Mouse (Mus musculus): ENCODE data around the gene Trim30b. TPM values are rescaled to one million over a fixed set of nuclear protein-coding genes. Genes with fewer than 3 reads are reported as not detected.

The Trim30b gene
- polyA plus RNA-seq (2015; fragmentation: Illumina TruSeq; extraction: RNeasy Lipid Tissue Mini Kit (QIAGEN cat#74804); ENCODE audit: insufficient read depth, low read depth, low replicate concordance), result not detected

GRCm38 (mm10) chr7:104369736-104370414, at the start of gene Trim30b:
Gene Trim30b, minus strand, starts transcription at chr7:104369884.

GRCm38 (mm10) chr7:104400698-104401097, 31.0 kb upstream of the Trim30b start, which contains the start of gene Trim30c:
Gene Trim30c, minus strand, starts transcription at chr7:104400837.

GRCm38 (mm10) chr7:104352717-104353599, 16.7 kb downstream of the Trim30b start, which contains the start of gene Trim12c:
Gene Trim12c, minus strand, starts transcription at chr7:104353362.

GRCm38 (mm10) chr7:104329171-104329570, 40.5 kb downstream of the Trim30b start, which contains the start of gene Trim34b:
Gene Trim34b, plus strand, starts transcription at chr7:104329471.

GRCm38 (mm10) chr7:104315369-104316080, 54.2 kb downstream of the Trim30b start, which contains the start of gene Trim12a:
Gene Trim12a, minus strand, starts transcription at chr7:104315466.

Other genes with a start within 250 kb of the Trim30b start
- gene Ubqln5, start 240.1 kb downstream of the Trim30b start, polyA plus RNA-seq (2015; fragmentation: Illumina TruSeq; extraction: RNeasy Lipid Tissue Mini Kit (QIAGEN cat#74804); ENCODE audit: insufficient read depth, low read depth, low replicate concordance), result not detected
- not detected for gene Olfr643, start 232.5 kb downstream of the Trim30b start, polyA plus RNA-seq (2015; fragmentation: Illumina TruSeq; extraction: RNeasy Lipid Tissue Mini Kit (QIAGEN cat#74804); ENCODE audit: insufficient read depth, low read depth, low replicate concordance)
- gene Ubqln3, start 226.6 kb downstream of the Trim30b start, polyA plus RNA-seq (2015; fragmentation: Illumina TruSeq; extraction: RNeasy Lipid Tissue Mini Kit (QIAGEN cat#74804); ENCODE audit: insufficient read depth, low read depth, low replicate concordance), result not detected
- not detected for gene Ubqlnl, start 219.3 kb downstream of the Trim30b start, polyA plus RNA-seq (2015; fragmentation: Illumina TruSeq; extraction: RNeasy Lipid Tissue Mini Kit (QIAGEN cat#74804); ENCODE audit: insufficient read depth, low read depth, low replicate concordance)
- not detected for gene Olfm5, start 205.1 kb downstream of the Trim30b start, polyA plus RNA-seq (2015; fragmentation: Illumina TruSeq; extraction: RNeasy Lipid Tissue Mini Kit (QIAGEN cat#74804); ENCODE audit: insufficient read depth, low read depth, low replicate concordance)
- gene Olfr648, start 186.5 kb downstream of the Trim30b start, polyA plus RNA-seq (2015; fragmentation: Illumina TruSeq; extraction: RNeasy Lipid Tissue Mini Kit (QIAGEN cat#74804); ENCODE audit: insufficient read depth, low read depth, low replicate concordance), result 0.28 TPM
- gene Olfr649, start 173.9 kb downstream of the Trim30b start, polyA plus RNA-seq (2015; fragmentation: Illumina TruSeq; extraction: RNeasy Lipid Tissue Mini Kit (QIAGEN cat#74804); ENCODE audit: insufficient read depth, low read depth, low replicate concordance), result not detected
- gene Trim6, start 151.1 kb downstream of the Trim30b start, polyA plus RNA-seq (2015; fragmentation: Illumina TruSeq; extraction: RNeasy Lipid Tissue Mini Kit (QIAGEN cat#74804); ENCODE audit: insufficient read depth, low read depth, low replicate concordance), result not detected
- 2.8 TPM for gene Trim34a, start 125.4 kb downstream of the Trim30b start, polyA plus RNA-seq (2015; fragmentation: Illumina TruSeq; extraction: RNeasy Lipid Tissue Mini Kit (QIAGEN cat#74804); ENCODE audit: insufficient read depth, low read depth, low replicate concordance)
- gene Trim5, start 81.8 kb downstream of the Trim30b start, polyA plus RNA-seq (2015; fragmentation: Illumina TruSeq; extraction: RNeasy Lipid Tissue Mini Kit (QIAGEN cat#74804); ENCODE audit: insufficient read depth, low read depth, low replicate concordance), result 0.42 TPM
- 10.1 TPM for gene Trim12a, start 54.4 kb downstream of the Trim30b start, polyA plus RNA-seq (2015; fragmentation: Illumina TruSeq; extraction: RNeasy Lipid Tissue Mini Kit (QIAGEN cat#74804); ENCODE audit: insufficient read depth, low read depth, low replicate concordance)
- not detected for gene Trim34b, start 40.4 kb downstream of the Trim30b start, polyA plus RNA-seq (2015; fragmentation: Illumina TruSeq; extraction: RNeasy Lipid Tissue Mini Kit (QIAGEN cat#74804); ENCODE audit: insufficient read depth, low read depth, low replicate concordance)
- 2.9 TPM for gene Trim12c, start 16.5 kb downstream of the Trim30b start, polyA plus RNA-seq (2015; fragmentation: Illumina TruSeq; extraction: RNeasy Lipid Tissue Mini Kit (QIAGEN cat#74804); ENCODE audit: insufficient read depth, low read depth, low replicate concordance)
- gene Trim30c, start 31.0 kb upstream of the Trim30b start, polyA plus RNA-seq (2015; fragmentation: Illumina TruSeq; extraction: RNeasy Lipid Tissue Mini Kit (QIAGEN cat#74804); ENCODE audit: insufficient read depth, low read depth, low replicate concordance), result not detected
- 3.2 TPM for gene Trim30a, start 95.3 kb upstream of the Trim30b start, polyA plus RNA-seq (2015; fragmentation: Illumina TruSeq; extraction: RNeasy Lipid Tissue Mini Kit (QIAGEN cat#74804); ENCODE audit: insufficient read depth, low read depth, low replicate concordance)
- 3.0 TPM for gene Trim30d, start 138.0 kb upstream of the Trim30b start, polyA plus RNA-seq (2015; fragmentation: Illumina TruSeq; extraction: RNeasy Lipid Tissue Mini Kit (QIAGEN cat#74804); ENCODE audit: insufficient read depth, low read depth, low replicate concordance)
- gene Olfr651, start 180.2 kb upstream of the Trim30b start, polyA plus RNA-seq (2015; fragmentation: Illumina TruSeq; extraction: RNeasy Lipid Tissue Mini Kit (QIAGEN cat#74804); ENCODE audit: insufficient read depth, low read depth, low replicate concordance), result not detected
- not detected for gene Olfr652, start 191.0 kb upstream of the Trim30b start, polyA plus RNA-seq (2015; fragmentation: Illumina TruSeq; extraction: RNeasy Lipid Tissue Mini Kit (QIAGEN cat#74804); ENCODE audit: insufficient read depth, low read depth, low replicate concordance)
- not detected for gene Olfr653, start 207.4 kb upstream of the Trim30b start, polyA plus RNA-seq (2015; fragmentation: Illumina TruSeq; extraction: RNeasy Lipid Tissue Mini Kit (QIAGEN cat#74804); ENCODE audit: insufficient read depth, low read depth, low replicate concordance)
- not detected for gene Olfr654, start 217.1 kb upstream of the Trim30b start, polyA plus RNA-seq (2015; fragmentation: Illumina TruSeq; extraction: RNeasy Lipid Tissue Mini Kit (QIAGEN cat#74804); ENCODE audit: insufficient read depth, low read depth, low replicate concordance)
- gene Olfr655, start 231.9 kb upstream of the Trim30b start, polyA plus RNA-seq (2015; fragmentation: Illumina TruSeq; extraction: RNeasy Lipid Tissue Mini Kit (QIAGEN cat#74804); ENCODE audit: insufficient read depth, low read depth, low replicate concordance), result not detected
- not detected for gene Olfr656, start 244.1 kb upstream of the Trim30b start, polyA plus RNA-seq (2015; fragmentation: Illumina TruSeq; extraction: RNeasy Lipid Tissue Mini Kit (QIAGEN cat#74804); ENCODE audit: insufficient read depth, low read depth, low replicate concordance)